Mouse (Mus musculus): ENCODE data around the gene Gm10563.

DNA sequence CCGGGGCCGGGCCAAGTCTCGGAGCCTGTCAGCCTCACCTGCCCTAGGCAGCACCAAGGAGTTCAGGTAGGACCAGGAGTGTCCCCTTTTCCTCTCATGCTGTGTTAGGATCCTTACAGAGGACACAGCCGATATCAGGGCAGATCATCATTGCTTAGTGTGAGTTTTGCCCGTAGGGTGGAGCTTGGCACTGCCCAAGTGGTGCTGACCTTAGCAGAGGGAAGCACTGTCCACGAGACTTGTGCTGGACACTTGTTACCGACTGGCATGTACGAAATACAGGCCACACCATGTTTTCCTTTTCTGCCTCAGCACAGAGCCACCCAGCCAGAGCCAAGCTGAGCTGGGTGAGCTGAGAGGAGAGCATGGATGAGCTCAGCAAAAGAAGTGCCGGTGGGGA is 68.1 kb downstream of the Gm10563 start:
- TF ChIP-seq POLR2A (IDR thresholded peaks at IDR 0.05; ENCODE audit: control insufficient read depth, extremely low read depth, insufficient read depth, low read length, poor library complexity): no peak
- TF ChIP-seq CTCF (IDR thresholded peaks at IDR 0.05; ENCODE audit: borderline replicate concordance, control insufficient read depth, extremely low read depth, insufficient read depth, low read length, poor library complexity): no peak

All from thymus, adult 2 months (tissue).